In genomic region chr13:11777726-11778125, GRCm38 (mm10) we compare ENCODE assay signal across 16 mouse cellular contexts.
DNase-seq lines count a peak whose midpoint lies in the region; TF ChIP-seq lines count a peak whose summit lies in the region.
"Had no signal": no experiment of that assay in that cellular context is flagged by ENCODE, and none has a peak within 500 bp of the region (broad histone marks: within the 10 kb centered on the region; RNA-seq: fewer than 3 reads in every experiment).

No protein-coding gene starts in this region.

- no peak for TF ChIP-seq CTCF in cerebellum, adult 2 months (IDR thresholded peaks at IDR 0.05; ENCODE audit: borderline replicate concordance, insufficient read depth, low read depth, low read length)

- H3K27me3 ChIP-seq in cerebellum, adult 2 months (ENCODE audit: control insufficient read depth, insufficient read depth, low read length), result no peaks in the 10 kb centered on the region
- H3K27me3 ChIP-seq: CH12.LX; embryonic facial prominence, embryonic 13.5 days; forebrain, embryonic 13.5 days; forebrain, embryonic 15.5 days had no signal

- H3K27ac ChIP-seq in cerebellum, adult 2 months (ENCODE audit: insufficient read depth, low read length), result peak overlapping the region; percentile 75; the same call in 1 of the 2 replicates
- H3K27ac ChIP-seq: embryonic facial prominence, embryonic 13.5 days; forebrain, embryonic 13.5 days; forebrain, embryonic 15.5 days had no signal

- intact Hi-C loops in left cerebral cortex, postnatal 14 days (cut with DNase I), result no loop called here

- H3K4me1 ChIP-seq in cerebellum, adult 2 months (ENCODE audit: control insufficient read depth, insufficient read depth, low read length), result peaks cover 18% of the 10 kb centered on the region
- H3K4me1 ChIP-seq: embryonic facial prominence, embryonic 13.5 days; forebrain, embryonic 13.5 days; forebrain, embryonic 15.5 days had no signal

- H3K4me3 ChIP-seq in cerebellum, adult 2 months (replicated peaks; ENCODE audit: insufficient read depth, low read depth, low read length), result no peak overlapping the region
- H3K4me3 ChIP-seq: embryonic facial prominence, embryonic 13.5 days; forebrain, embryonic 13.5 days; forebrain, embryonic 15.5 days had no signal

- DNase-seq in cerebellum, adult 2 months, result peak in 1 of 2 experiments; percentile 59
- no peak for DNase-seq in cerebellum, adult 18-20 months
- peak; percentile 38 for DNase-seq in cerebellum, adult 9-11 months
- DNase-seq in cerebellum, adult 8-10 months, result no peak
- DNase-seq in Muller cell, postnatal 12 days (ENCODE audit: inconsistent ontology term), result peak; percentile 19
- no peak for DNase-seq in left cerebral cortex, postnatal 14 days (ENCODE audit: low spot score in 2 of 2)
- DNase-seq: adrenal gland, adult 2 months; adrenal gland, postnatal 10 days; adrenal gland, postnatal 25 days; B cell, adult 2 months; cerebellum, adult 11-12 months; forebrain, postnatal 0 days had no signal

- 23% methylated on average over 6 of the region's 6 CpGs for WGBS in cerebellum, adult 2 months

- no peak for TF ChIP-seq POLR2A in cerebellum, adult 2 months (IDR thresholded peaks at IDR 0.05; ENCODE audit: borderline replicate concordance, insufficient read depth, low read length)

Comparison
In these comparisons a context has a peak if more than half of its experiments do, and no peak if none do; other contexts are left out.
1. DNase-seq: peak in cerebellum, adult 9-11 months (single experiment) and Muller cell, postnatal 12 days (single experiment); none in cerebellum, adult 18-20 months (0 of 2), cerebellum, adult 8-10 months (single experiment) and left cerebral cortex, postnatal 14 days (0 of 2).